Mouse (Mus musculus): ENCODE measurements around the gene Slc39a1.

Slc39a1 gene

GRCm38 (mm10) chr3:90247960-90248745, at the start of gene Slc39a1:
Gene Slc39a1 (plus strand): TSS chr3:90248172.
- DNase-seq (ENCODE audit: extremely low spot score, low spot score), result peak; percentile 92

DNA sequence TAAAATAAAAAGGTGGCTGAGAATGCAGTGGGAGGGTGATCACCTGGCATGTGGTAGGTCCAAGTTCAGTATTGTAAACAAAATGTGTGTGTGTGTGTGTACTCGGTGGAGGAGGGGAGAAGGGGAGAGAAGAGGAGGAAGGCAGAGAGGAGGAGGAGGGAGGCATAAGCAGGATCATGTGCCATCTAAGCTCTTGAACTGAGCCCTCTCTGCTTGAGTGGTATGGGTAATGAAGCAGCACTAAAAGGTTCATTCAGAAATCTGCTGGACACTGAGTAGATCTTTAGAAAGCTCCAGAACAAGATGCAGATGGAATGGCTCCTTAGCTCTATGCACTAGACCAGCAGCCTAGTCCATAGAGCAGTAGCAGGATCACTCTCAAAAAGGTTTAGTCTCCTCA, 45.1 kb upstream of the Slc39a1 start:
- DNase-seq (ENCODE audit: extremely low spot score, low spot score), result no peak

- no peak for DNase-seq (ENCODE audit: extremely low spot score, low spot score)
Measured at GRCm38 (mm10) chr3:90203619-90204018, 44.4 kb upstream of the Slc39a1 start.

GRCm38 (mm10) chr3:90204582-90204981, 43.4 kb upstream of the Slc39a1 start:
- DNase-seq (ENCODE audit: extremely low spot score, low spot score), result no peak

DNA sequence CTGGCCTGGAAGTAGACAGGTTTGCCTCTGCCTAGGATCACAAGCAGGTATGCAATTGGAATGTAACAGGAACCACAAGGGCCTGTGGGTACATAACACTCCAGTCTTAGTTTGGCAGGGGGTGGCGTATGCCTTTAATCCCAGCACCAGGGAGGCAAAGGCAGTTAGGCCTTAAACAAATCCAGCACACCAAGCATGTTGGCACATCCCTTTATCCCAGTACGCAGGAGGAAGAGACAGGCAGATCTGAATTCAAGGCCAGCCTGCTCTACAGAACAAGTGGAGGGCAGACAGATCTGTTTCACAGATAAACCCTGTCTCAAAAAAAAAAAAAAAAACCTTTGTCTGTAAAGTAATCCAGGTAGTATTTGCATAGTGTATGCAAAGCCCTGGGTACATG, 39.3 kb upstream of the Slc39a1 start:
- no peak for DNase-seq (ENCODE audit: extremely low spot score, low spot score)

DNA sequence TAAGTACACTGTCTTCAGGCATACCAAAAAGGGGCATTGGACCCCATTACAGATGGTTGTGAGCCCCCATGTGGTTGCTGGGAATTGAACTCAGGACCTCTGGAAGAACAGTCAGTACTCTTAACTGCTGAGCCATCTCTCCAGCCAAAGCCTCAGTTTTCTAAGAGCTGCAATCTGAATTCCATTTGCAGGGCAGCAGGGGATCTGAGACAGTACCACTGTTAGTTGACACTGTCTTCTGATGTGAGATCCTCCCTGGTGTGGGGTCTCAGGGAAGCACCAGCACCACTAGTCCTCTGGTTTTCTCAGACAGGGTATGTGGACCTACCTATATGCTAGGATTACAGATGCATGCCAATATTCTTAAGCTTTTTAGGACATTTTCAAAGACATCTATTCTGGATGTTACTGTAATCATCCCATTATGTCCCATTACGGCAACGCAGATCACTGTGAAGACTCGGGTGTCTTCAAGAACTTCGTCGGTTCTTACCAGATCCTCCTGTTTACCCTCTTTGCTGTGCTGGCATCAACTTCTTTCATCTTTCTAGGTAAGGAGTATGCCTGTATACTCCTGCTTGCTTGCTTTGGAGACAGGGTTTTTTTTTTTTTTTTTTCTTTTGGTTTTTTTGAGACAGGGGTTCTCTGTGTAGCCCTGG, 37.9 kb upstream of the Slc39a1 start:
- DNase-seq (ENCODE audit: extremely low spot score, low spot score), result no peak

GRCm38 (mm10) chr3:90211475-90212398, 36.2 kb upstream of the Slc39a1 start:
- DNase-seq (ENCODE audit: extremely low spot score, low spot score), result no peak

DNA sequence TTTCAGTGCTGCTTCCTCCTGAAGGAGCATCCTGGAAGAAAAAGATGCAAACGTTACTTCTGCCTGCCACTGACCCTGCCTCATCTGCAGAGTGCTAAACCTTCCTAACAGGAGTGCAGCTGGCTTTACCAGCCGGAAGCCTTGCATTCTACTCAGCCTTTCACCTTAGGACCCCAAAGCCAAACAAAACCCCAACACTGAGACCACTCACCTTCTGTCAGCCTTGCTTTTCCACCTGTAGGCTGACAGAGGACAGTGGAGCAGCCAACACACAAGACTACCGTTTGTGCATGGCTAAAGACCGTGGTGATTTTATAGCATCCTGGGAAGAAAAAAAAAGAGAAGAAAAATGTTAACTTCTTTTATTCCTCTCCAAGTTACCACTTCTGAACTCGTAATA, 35.2 kb upstream of the Slc39a1 start:
- DNase-seq (ENCODE audit: extremely low spot score, low spot score), result no peak

DNA sequence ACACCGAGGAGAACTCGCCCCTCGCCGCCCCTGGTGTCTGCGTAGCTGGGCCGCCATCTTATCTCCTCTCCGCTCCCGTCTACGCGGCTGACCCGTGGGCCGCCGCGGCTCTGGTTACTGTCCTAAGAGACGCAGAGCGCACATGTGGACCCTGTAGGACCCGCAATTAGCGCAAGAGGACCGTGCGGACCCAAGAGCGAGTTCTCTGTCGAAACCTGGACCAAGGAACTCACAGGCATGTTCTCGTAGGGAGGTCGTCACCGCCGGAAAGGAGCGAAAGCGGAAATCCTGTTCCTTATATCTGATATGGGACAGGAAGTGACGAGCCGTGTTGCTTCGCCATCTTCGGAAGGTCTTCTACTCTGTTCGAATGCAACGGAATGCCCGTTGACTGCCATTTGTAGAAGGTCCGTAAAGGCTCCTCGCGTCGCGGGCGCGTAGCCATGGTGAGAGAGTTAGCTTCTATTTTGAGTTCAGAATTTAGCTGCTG, 34.5 kb upstream of the Slc39a1 start, which contains the start of the genes Rps27 and Rab13:
Gene Rps27 (minus strand): TSS at position 275 of the 490 bp plus-strand sequence.
Gene Rab13 (plus strand): TSS at position 319 of the 490 bp plus-strand sequence.
- DNase-seq (ENCODE audit: extremely low spot score, low spot score), result peak; percentile 94

DNA sequence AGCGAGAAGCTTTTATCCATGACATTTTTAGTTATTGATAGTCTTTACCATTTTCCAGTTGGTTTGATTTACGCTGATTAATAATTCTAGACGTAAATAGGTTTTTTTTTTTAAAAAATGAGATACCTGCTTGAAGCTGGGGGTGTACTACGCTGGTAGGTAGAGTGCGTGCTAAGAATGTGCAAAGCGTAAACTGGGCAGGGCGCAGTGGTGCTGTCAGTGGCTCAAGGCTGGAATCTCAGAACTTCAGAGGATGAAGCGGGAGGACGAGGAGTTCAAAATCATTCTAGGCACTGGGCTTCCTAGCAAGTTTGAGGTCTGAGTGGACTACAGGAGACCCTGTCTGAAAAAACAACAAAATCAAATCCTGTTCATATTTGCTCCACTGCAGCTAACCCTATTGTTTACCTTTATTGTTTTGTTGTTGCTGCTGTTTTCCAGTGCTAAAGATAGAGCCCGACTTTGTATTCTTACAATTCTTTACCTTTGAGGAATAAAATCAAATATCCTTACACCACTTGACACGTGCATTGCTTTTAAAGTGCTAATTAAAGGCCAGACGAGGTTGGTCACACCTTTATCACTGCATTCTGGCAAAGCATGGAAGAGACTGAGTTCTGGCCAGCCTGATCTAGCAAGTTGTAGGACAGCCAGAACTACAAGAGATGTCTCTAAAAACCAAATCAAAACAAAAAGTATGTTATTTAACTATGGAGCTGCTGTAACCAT, 33.9 kb upstream of the Slc39a1 start:
- DNase-seq (ENCODE audit: extremely low spot score, low spot score), result no peak

DNA sequence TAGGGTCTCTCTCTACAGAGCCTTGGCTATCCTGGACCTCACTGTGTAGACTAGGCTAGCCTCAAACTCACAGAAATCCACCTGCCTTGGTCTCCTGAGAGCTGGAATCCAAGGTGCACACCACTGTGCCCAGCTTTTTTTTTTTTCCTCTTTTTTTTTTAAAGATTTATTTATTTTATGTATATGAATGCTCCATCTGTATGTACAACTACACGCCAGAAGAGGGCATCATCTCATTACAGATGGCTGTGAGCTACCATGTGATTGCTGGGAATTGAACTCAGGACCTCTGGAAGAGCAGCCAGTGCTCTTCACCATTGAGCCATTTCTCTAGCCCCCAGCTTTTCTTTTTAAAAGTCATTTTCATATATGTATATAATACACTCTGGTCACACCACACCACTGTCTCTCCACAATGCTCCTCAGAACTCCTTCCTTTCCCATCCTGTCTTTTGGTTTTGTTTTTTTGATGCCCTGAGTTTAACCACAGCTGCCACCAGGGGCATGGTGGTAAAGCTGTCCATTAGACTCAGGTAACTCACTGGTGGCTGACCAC, 32.1 kb upstream of the Slc39a1 start:
- no peak for DNase-seq (ENCODE audit: extremely low spot score, low spot score)

DNA sequence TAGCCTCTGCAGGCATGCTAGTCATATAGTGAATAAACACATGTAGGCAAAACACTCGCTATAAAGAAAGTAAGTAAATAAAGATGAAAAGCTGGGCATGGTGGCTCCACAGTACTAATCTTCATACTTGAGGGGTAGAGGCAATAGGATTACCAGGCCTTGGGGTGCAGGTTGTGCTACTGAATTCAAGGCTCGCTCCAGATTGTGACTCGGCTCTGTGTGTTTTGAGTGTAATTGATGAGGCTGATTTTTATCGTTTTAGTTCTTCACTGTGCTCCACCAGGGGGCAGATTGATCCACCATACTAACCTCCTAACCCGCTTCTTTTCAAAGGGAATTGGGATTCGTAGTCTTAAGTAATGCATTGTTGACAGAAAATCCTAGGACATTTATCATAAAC, 27.9 kb upstream of the Slc39a1 start:
- peak; percentile 51 for DNase-seq (ENCODE audit: extremely low spot score, low spot score)

- DNase-seq (ENCODE audit: extremely low spot score, low spot score), result peak; percentile 75
Measured at GRCm38 (mm10) chr3:90220531-90220951, 27.4 kb upstream of the Slc39a1 start.

GRCm38 (mm10) chr3:90221123-90221522, 26.8 kb upstream of the Slc39a1 start:
- DNase-seq (ENCODE audit: extremely low spot score, low spot score), result no peak

GRCm38 (mm10) chr3:90222455-90222854, 25.5 kb upstream of the Slc39a1 start:
- no peak for DNase-seq (ENCODE audit: extremely low spot score, low spot score)

- no peak for DNase-seq (ENCODE audit: extremely low spot score, low spot score)
Measured at GRCm38 (mm10) chr3:90222941-90223340, 25.0 kb upstream of the Slc39a1 start.

DNA sequence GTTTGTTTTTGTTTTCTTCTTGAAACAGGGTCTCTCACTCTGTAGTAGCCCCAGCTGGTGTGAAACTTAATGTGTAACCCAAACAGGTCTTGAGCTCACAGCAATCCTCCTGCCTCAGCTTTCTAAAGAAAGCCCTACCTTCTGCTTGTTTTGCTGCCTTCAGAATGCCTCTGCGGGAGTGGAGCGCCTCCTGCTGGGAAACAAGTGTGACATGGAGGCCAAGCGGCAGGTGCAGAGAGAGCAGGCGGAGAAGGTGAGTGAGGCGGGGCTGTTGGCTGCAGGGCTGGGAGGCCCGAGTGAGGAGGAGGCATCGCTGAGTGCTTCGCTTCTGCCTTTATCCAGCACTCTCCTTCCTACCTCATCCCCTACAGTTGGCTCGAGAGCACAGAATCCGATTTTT, 23.6 kb upstream of the Slc39a1 start:
- no peak for DNase-seq (ENCODE audit: extremely low spot score, low spot score)

DNA sequence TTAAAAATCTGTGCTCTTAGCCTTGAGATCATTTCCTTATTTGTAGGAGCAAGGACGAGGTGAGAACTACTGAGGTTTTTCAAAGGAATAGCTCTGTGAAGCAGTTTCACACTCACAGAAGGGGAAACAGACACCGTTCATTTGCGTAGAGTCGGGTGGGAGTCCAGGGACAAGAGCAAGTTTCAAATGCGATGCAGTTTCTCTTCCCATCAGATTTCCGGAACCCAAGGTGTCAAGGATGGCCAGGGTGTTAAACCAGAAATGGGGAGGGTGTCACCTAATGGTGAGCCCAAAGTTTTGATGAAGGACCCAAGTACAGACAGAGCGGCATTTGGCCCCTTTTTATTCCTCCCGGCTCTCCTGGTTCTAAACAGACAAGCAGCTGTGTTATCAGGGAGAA, 16.9 kb upstream of the Slc39a1 start:
- no peak for DNase-seq (ENCODE audit: extremely low spot score, low spot score)

- peak; percentile 90 for DNase-seq (ENCODE audit: extremely low spot score, low spot score)
Measured at GRCm38 (mm10) chr3:90231507-90232333, 16.3 kb upstream of the Slc39a1 start, which contains the start of gene Jtb. Gene Jtb (plus strand): TSS chr3:90231597.

Data from neural tube, embryonic 10.5 days (tissue).